Mouse (Mus musculus) G1E (cell line): ENCODE data around the gene Cox17. TPM values are rescaled to one million over a fixed set of nuclear protein-coding genes. Genes with fewer than 3 reads are reported as not detected.

Experiments used
- ATAC-seq: 2 replicates; pipeline ENCODE4 v1.8.0; 2016; ENCODE audit warnings: mild to moderate bottlenecking; ENCODE audit not compliant: insufficient number of reproducible peaks, poor library complexity, low FRiP score, severe bottlenecking; ENCODE audit errors: extremely low read depth
- DNase-seq: peaks from one replicate; pipeline ENCODE4 v3.0.0; 2012; ENCODE audit warnings: low spot score
- H3K27me3 ChIP-seq: 2 replicates; pipeline ENCODE4 v1.6.1; 2012; ENCODE audit warnings: mild to moderate bottlenecking, low read length, inconsistent platforms; ENCODE audit not compliant: insufficient read depth
- H3K36me3 ChIP-seq: replicated peaks from 2 replicates; pipeline ENCODE3; 2012; ENCODE audit warnings: mild to moderate bottlenecking, inconsistent platforms
- H3K4me1 ChIP-seq: 2 replicates; pipeline ENCODE4 v1.6.1; 2012; ENCODE audit warnings: low read depth, low read length, inconsistent platforms, mixed read lengths; ENCODE audit not compliant: insufficient read depth
- H3K4me3 ChIP-seq: 2 replicates; pipeline ENCODE4 v1.5.1; 2012; ENCODE audit warnings: low read depth, mild to moderate bottlenecking, inconsistent platforms, low read length, moderate library complexity, mixed read lengths
- H3K9me3 ChIP-seq: replicated peaks from 2 replicates; pipeline ENCODE4 v1.6.1; 2012; ENCODE audit warnings: inconsistent platforms
- CTCF ChIP-seq: IDR thresholded peaks from 2 replicates; pipeline ENCODE4 v1.5.1; 2012; ENCODE audit warnings: low read depth, low read length, inconsistent platforms, mixed read lengths
- GATA1 ChIP-seq: IDR thresholded peaks from 2 replicates; pipeline ENCODE4 v1.6.1; 2012; ENCODE audit warnings: borderline replicate concordance, low read length, inconsistent platforms, mixed read lengths
- GATA2 ChIP-seq: IDR thresholded peaks from 2 replicates; pipeline ENCODE4 v1.6.1; 2012; ENCODE audit warnings: low read depth, low read length, inconsistent platforms, borderline replicate concordance
- POLR2AphosphoS5 ChIP-seq: IDR thresholded peaks from 2 replicates; pipeline ENCODE4 v1.6.1; 2012; ENCODE audit warnings: low read depth, low read length, inconsistent platforms; ENCODE audit not compliant: insufficient replicate concordance
- TAL1 ChIP-seq: conservative IDR thresholded peaks from 2 replicates; pipeline ENCODE4 v1.6.1; 2012; ENCODE audit warnings: low read depth, low read length, inconsistent platforms, mixed read lengths
- polyA plus RNA-seq: library from polyadenylated mRNA; stranded (reverse); fragments of >175 nt; gene quantifications from 2 replicates; pipeline ENCODE4 v1.2.3, GENCODE M21; 2012
- total RNA-seq, 2 experiments: library from RNA; stranded (forward) in 1 of 2; stranded (reverse) in 1 of 2; fragments of 200-1000 nt in 1 of 2; fragments of >200 nt in 1 of 2; fragmentation: Nextera tagmentation in 1 of 2; gene quantifications; 2 replicates each; pipeline ENCODE4 v1.2.3; 2014 to 2017

Gene Cox17
- total and polyA plus RNA-seq, 3 experiments, result 210 to 871 (median 234) TPM

GRCm38 (mm10) chr16:38347588-38347987 lies 797 bp downstream of the Cox17 start:
- no peak for TF ChIP-seq POLR2AphosphoS5
- no peak for TF ChIP-seq GATA1
- no peak for TF ChIP-seq GATA2
- TF ChIP-seq TAL1, result no peak
- no peak for TF ChIP-seq CTCF
- ATAC-seq (no peak), DNase-seq (no peak)
- Histone ChIP-seq H3K36me3 (peaks cover 40% of the 10 kb centered on the region), H3K4me3 (peak overlapping the region; percentile 95), H3K27me3 (no peaks in the 10 kb centered on the region), H3K9me3 (no peaks in the 10 kb centered on the region), H3K4me1 (peaks cover 62% of the 10 kb centered on the region)

DNA sequence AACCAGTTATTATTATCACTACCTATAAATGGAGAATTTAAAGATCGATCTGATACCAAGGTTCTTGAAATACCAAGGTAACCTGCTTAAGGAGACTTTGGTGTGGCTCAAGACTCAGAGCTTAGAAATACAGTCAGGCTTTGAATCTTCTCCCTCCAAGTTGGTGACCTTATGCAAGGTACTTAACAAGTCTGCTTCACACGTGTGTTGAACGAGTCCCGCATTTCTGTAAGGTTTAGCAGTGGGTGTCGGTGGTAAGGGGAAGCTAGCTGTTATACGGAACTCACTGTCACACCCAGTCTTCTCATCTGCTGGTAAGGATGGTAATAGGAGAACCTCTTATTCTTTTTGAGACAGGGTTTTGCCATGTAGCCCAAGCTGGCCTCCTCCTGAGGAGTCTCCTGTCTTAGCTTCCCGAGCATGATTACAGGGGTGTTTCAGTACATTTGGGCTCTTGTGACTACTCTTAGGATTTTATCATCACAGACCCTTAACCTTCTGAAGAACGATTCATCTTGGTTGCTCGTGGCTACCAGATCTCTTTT lies 1.5 kb downstream of the Cox17 start:
- Histone ChIP-seq H3K9me3 (no peaks in the 10 kb centered on the region), H3K36me3 (peaks cover 44% of the 10 kb centered on the region), H3K27me3 (no peaks in the 10 kb centered on the region), H3K4me3 (peak overlapping the region; percentile 95), H3K4me1 (peaks cover 65% of the 10 kb centered on the region)
- 0 out of 2 replicates have a peak, but pooled peaks have one; percentile 17 for ATAC-seq
- TF ChIP-seq TAL1 (no peak), CTCF (no peak), GATA1 (no peak), GATA2 (no peak), POLR2AphosphoS5 (no peak)
- DNase-seq, result no peak

DNA sequence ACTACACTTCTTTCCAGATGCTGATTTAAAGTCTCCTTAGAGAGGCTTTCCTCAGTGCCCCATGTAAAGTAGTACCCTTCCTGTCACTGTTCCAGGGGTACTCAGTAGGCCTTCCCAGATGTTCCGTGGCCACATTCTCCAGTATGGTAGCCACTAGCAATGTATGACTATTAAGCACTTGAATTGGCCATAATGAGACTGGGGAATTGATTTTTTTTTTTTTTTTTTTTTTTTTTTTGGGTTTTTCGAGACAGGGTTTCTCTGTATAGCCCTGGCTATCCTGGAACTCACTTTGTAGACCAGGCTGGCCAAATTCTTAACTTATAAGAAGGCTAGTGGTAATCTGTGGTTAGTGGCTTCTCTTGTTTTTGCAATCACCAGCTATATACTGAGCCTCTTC lies 3.1 kb downstream of the Cox17 start:
- Histone ChIP-seq H3K9me3 (no peaks in the 10 kb centered on the region), H3K4me1 (peaks cover 77% of the 10 kb centered on the region), H3K36me3 (peaks cover 56% of the 10 kb centered on the region), H3K4me3 (peak overlapping the region; percentile 67; the same call in 1 of the 2 replicates), H3K27me3 (no peaks in the 10 kb centered on the region)
- TF ChIP-seq POLR2AphosphoS5, result no peak
- TF ChIP-seq TAL1, result no peak
- no peak for TF ChIP-seq GATA1
- TF ChIP-seq GATA2, result no peak
- TF ChIP-seq CTCF, result no peak
- no peak for DNase-seq
- ATAC-seq, result no peak

DNA sequence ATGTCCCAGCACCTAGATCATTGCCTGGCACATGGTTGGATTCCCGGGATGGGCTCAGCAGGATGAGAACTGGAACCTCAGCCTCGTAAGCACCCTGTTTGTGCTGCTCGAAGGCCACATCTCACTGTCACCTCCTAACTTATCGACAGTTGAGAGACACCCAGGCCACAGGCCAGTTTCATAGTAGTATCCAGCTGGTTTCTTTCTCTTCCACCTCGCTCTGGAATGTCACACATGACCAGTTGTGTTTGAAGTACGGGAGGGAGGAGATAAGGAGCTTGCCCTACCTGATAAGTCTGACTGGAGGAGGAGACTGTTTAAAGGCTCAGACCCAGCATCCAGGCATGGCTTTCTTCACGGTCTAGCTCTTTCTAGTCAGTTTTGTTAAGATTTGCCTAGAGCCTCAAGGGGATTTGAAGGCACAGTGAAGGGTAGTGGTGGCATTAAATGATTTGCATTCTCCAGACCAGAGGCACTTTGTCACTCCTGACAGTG lies 3.6 kb downstream of the Cox17 start:
- H3K4me1 ChIP-seq, result peaks cover 75% of the 10 kb centered on the region
- TF ChIP-seq POLR2AphosphoS5, result no peak
- peak; percentile 46 for TF ChIP-seq TAL1
- no peaks in the 10 kb centered on the region for H3K27me3 ChIP-seq
- H3K36me3 ChIP-seq, result peaks cover 60% of the 10 kb centered on the region
- peak overlapping the region; percentile 67; the same call in 1 of the 2 replicates for H3K4me3 ChIP-seq
- ATAC-seq (peak; percentile 48), DNase-seq (no peak)
- no peaks in the 10 kb centered on the region for H3K9me3 ChIP-seq

GRCm38 (mm10) chr16:38350939-38351338 lies 4.1 kb downstream of the Cox17 start:
- Histone ChIP-seq H3K27me3 (no peaks in the 10 kb centered on the region), H3K4me3 (no peak overlapping the region), H3K9me3 (no peaks in the 10 kb centered on the region), H3K4me1 (peaks cover 73% of the 10 kb centered on the region), H3K36me3 (peaks cover 65% of the 10 kb centered on the region)
- DNase-seq (no peak), ATAC-seq (no peak)
- TF ChIP-seq GATA1 (no peak), CTCF (no peak), GATA2 (no peak), POLR2AphosphoS5 (no peak), TAL1 (no peak)

DNA sequence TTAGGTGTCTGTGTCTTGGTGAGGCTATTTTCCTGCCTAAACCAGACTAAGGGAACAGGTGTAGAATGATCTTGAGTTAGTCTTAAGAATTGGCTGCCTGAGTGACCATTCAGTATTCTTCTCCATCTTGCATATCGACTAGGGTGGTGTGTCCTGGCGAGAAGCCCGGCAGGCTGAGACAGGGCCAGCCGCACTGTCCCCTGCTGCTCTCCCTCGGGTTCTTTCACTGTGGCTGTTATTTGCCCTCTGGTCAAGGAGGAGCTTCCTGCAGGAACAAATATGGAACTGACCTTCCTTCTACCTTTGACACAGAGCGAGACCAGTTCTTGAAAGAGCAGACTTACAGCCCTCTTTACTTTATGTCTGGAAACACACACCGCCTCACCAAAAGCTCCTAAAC lies 5.2 kb downstream of the Cox17 start:
- H3K9me3 ChIP-seq, result no peaks in the 10 kb centered on the region
- H3K27me3 ChIP-seq, result no peaks in the 10 kb centered on the region
- DNase-seq, result no peak
- ATAC-seq, result no peak
- H3K4me3 ChIP-seq, result no peak overlapping the region
- peaks cover 71% of the 10 kb centered on the region for H3K4me1 ChIP-seq
- TF ChIP-seq GATA2 (no peak), CTCF (no peak), TAL1 (no peak), GATA1 (no peak), POLR2AphosphoS5 (no peak)
- peaks cover 76% of the 10 kb centered on the region for H3K36me3 ChIP-seq

- no peaks in the 10 kb centered on the region for H3K9me3 ChIP-seq
- peaks cover 73% of the 10 kb centered on the region for H3K4me1 ChIP-seq
- peaks cover 83% of the 10 kb centered on the region for H3K36me3 ChIP-seq
- no peaks in the 10 kb centered on the region for H3K27me3 ChIP-seq
- no peak for ATAC-seq
- no peak overlapping the region for H3K4me3 ChIP-seq
- TF ChIP-seq GATA1 (no peak), GATA2 (no peak), TAL1 (no peak), POLR2AphosphoS5 (no peak), CTCF (no peak)
- DNase-seq, result no peak
These were observed 6.1 kb downstream of the Cox17 start for GRCm38 (mm10) chr16:38352851-38353250.
